Mouse (Mus musculus) liver, embryonic 11.5 days (tissue): ENCODE data around the gene Dph2. TPM values are rescaled to one million over a fixed set of nuclear protein-coding genes. Genes with fewer than 3 reads are reported as not detected.

Source experiments
- ATAC-seq: fragments of 200-750 bp; cut with Nextera tagmentation; replicated peaks from 2 replicates; pipeline ENCODE4 v1.8.0; 2017; ENCODE audit warnings: moderate number of reproducible peaks, mild to moderate bottlenecking, moderate TSS enrichment, moderate library complexity; ENCODE audit not compliant: low FRiP score
- DNase-seq: peaks from one replicate; pipeline ENCODE4 v3.0.0-alpha.2; 2017; ENCODE audit warnings: low spot score
- H3K27ac ChIP-seq: fragments of 300-500 bp; sonication (generic); 2 replicates; pipeline ENCODE4 v1.5.1; 2014; ENCODE audit warnings: mild to moderate bottlenecking, low read depth, low read length, control low read depth
- H3K27me3 ChIP-seq: fragments of 300-500 bp; sonication (generic); replicated peaks from 2 replicates; pipeline ENCODE4 v1.6.1; 2014; ENCODE audit warnings: low read length, mixed read lengths; ENCODE audit not compliant: control insufficient read depth, insufficient read depth
- H3K36me3 ChIP-seq: fragments of 300-500 bp; sonication (generic); 2 replicates; pipeline ENCODE4 v1.6.1; 2014; ENCODE audit warnings: mild to moderate bottlenecking, low read length, moderate library complexity, mixed read lengths; ENCODE audit not compliant: control insufficient read depth, insufficient read depth
- H3K4me1 ChIP-seq: fragments of 300-500 bp; sonication (generic); replicated peaks from 2 replicates; pipeline ENCODE4 v1.6.1; 2014; ENCODE audit warnings: low read length, mixed read lengths; ENCODE audit not compliant: control insufficient read depth, insufficient read depth
- H3K4me2 ChIP-seq: fragments of 300-500 bp; sonication (generic); 2 replicates; pipeline ENCODE4 v1.6.1; 2014; ENCODE audit warnings: mild to moderate bottlenecking, control low read depth, moderate library complexity
- H3K4me3 ChIP-seq: fragments of 300-500 bp; sonication (generic); 2 replicates; pipeline ENCODE4 v1.5.1; 2014; ENCODE audit warnings: low read depth, low read length, control low read depth
- H3K9ac ChIP-seq: fragments of 300-500 bp; sonication (generic); 2 replicates; pipeline ENCODE4 v1.6.1; 2014; ENCODE audit warnings: low read depth, low read length, control low read depth
- H3K9me3 ChIP-seq: fragments of 300-500 bp; sonication (generic); 2 replicates; pipeline ENCODE4 v1.6.1; 2016; ENCODE audit warnings: low read length, inconsistent platforms, mixed read lengths; ENCODE audit not compliant: control insufficient read depth
- WGBS: fragments of 180-500 bp; shearing (Covaris S2); extraction: QIAGEN DNeasy Blood & Tissue Kit; methylation state at CpG from one replicate; pipeline ENCODE4 v1.1.7; 2014; 5-methylcytosine and 5-hydroxymethylcytosine counted together
- polyA plus RNA-seq: library from polyadenylated mRNA; unstranded; fragments of >200 nt; fragmentation: Nextera tagmentation; extraction: Ambion mirVana; gene quantifications from 2 replicates; pipeline ENCODE4 v1.2.1, GENCODE M21; 2014

Dph2 gene
- polyA plus RNA-seq, 1 experiment from 2014 or later: 21.9 TPM

DNA sequence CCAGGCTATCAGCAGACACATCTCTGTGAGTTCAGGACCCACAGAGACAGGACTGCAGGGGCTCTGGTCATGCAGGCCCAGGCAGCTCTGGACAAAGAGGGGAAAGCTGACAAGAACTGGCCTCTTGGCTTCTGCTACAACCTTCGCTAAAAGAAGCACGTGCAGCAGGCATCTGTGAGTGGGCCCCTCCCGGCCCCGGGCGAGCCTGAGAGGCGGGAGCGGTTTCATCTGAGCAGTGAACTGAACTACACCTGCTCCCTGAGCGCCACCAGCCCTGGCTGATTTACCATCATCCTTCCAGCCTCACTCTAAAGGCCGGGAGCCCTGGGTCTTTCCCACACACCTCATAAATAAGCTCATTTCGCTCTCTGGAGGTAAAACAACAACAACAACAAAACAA, 13.5 kb downstream of the Dph2 start:
- H3K36me3 ChIP-seq: peaks cover 4% of the 10 kb centered on the region; the same call in 1 of the 2 replicates
- no peak overlapping the region for H3K4me3 ChIP-seq
- no peaks in the 10 kb centered on the region; the same call in 1 of the 2 replicates for H3K27me3 ChIP-seq
- ATAC-seq: no peak
- no peak overlapping the region for H3K4me2 ChIP-seq
- H3K9ac ChIP-seq: no peak overlapping the region
- 73% methylated on average over 10 of the region's 10 CpGs for WGBS
- H3K27ac ChIP-seq: no peak overlapping the region
- DNase-seq: no peak
- H3K9me3 ChIP-seq: no peaks in the 10 kb centered on the region
- peaks cover under 1% of the 10 kb centered on the region; the same call in 1 of the 2 replicates for H3K4me1 ChIP-seq

DNA sequence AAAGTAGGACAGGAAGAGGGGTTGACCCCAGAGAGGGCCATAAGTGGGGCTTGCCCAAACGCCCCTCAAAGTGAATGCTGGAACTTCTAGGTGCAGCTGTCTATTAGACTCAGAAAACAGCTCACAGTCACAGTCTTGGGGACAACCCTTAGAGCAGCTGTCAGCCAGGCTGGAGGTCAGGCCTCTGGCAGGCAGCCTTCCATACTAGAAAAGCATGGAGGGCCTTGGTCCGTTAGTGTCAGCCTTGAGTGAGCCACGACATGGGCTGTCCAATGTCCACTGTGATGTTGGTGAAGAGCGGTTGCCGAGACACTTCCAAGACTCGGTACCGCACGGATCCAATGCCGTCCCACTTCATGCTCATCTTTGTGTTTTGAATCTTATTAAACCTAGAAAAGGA, 18.2 kb downstream of the Dph2 start:
- Histone ChIP-seq H3K9ac (no peak overlapping the region), H3K27me3 (no peaks in the 10 kb centered on the region), H3K4me2 (no peak overlapping the region), H3K4me3 (no peak overlapping the region), H3K36me3 (peaks cover 2% of the 10 kb centered on the region; the same call in 1 of the 2 replicates), H3K9me3 (no peaks in the 10 kb centered on the region), H3K4me1 (peaks cover 18% of the 10 kb centered on the region), H3K27ac (no peak overlapping the region)
- WGBS: 92% methylated on average over 9 of the region's 9 CpGs
- ATAC-seq (no peak), DNase-seq (no peak)

DNA sequence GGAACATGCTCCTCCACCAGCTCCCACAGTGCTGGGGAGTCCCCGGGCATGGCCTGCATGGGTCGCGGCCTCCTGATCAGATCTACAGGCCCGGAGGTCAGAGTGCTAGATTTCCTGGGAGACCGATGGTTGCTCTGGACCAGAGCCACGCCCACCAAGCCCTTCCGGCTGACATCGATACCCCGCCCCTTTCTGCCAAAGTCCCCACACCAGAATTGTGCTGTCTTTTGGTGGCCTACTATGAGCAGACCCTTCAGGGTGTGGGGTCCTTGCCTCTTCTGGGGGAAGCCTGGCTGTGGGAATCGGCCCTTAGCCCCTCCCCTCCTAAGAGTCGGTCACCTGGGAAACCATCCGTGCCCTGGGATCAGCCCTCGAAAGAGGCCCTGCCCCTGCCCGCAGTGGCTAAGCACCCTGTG, 19.4 kb downstream of the Dph2 start, which contains the start of gene Ccdc24:
Gene Ccdc24 (minus strand): TSS at position 87 of the 416 bp plus-strand sequence.
- Histone ChIP-seq H3K4me2 (peak within 1 kb of the TSS; percentile 80), H3K27me3 (no peaks in the 10 kb centered on the region), H3K36me3 (peaks cover 5% of the 10 kb centered on the region; the same call in 1 of the 2 replicates), H3K9me3 (no peaks in the 10 kb centered on the region), H3K4me1 (peaks cover 24% of the 10 kb centered on the region), H3K9ac (peak within 1 kb of the TSS; percentile 52), H3K27ac (no peak within 1 kb of the TSS; the same call in 1 of the 2 replicates), H3K4me3 (peak within 1 kb of the TSS; percentile 32)
- ATAC-seq (peak; percentile 32; the same call in 1 of the 2 replicates), DNase-seq (peak; percentile 59)
- 8% methylated on average over 14 of the region's 14 CpGs for WGBS

DNA sequence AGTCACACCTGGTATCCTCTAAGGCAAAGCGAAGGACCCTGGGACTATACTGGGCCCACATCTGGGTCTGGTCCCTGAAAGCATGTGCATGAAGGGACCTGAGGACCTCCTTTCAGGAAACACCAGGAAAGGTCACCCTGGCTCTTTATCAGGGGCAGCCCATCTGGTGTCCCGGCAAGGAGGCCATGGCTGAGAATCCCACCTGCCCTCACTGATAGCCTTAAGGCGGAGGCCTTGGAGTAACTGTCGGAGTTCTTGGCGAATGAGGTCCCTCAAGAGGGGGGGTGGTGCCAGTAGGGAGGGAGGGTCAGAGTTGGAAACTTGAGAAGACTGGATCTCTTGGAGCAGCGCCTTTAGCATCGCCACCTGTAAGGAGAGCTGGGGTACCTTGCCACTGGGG, 20.0 kb downstream of the Dph2 start:
- peak overlapping the region; percentile 80 for H3K4me2 ChIP-seq
- H3K27ac ChIP-seq: no peak overlapping the region; the same call in 1 of the 2 replicates
- 46% methylated on average over 7 of the region's 7 CpGs for WGBS
- H3K4me1 ChIP-seq: peaks cover 27% of the 10 kb centered on the region
- H3K9ac ChIP-seq: peak overlapping the region; percentile 52
- H3K36me3 ChIP-seq: peaks cover 6% of the 10 kb centered on the region; the same call in 1 of the 2 replicates
- no peaks in the 10 kb centered on the region for H3K9me3 ChIP-seq
- H3K4me3 ChIP-seq: no peak overlapping the region; the same call in 1 of the 2 replicates
- DNase-seq (no peak), ATAC-seq (peak; percentile 56)
- H3K27me3 ChIP-seq: peaks cover under 1% of the 10 kb centered on the region

DNA sequence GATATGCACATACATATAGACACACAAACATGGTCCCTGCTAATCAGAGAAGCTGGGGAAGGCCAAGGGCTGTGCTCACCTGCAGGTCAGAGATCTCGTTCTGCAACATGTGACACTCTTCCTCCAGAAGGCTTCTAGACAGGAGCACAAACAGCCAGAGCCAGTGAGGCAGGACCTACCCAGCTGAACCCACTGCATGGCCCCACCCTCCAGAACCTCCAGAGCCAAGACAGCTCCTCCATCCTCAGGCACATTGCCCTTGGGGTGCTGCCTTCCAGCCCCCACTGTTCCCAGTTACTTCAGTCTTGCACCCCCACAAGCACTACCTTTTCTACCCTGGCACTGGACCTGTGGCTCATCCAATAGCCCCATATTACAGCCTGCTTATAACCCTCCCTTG, 21.4 kb downstream of the Dph2 start:
- no peak for DNase-seq
- 0 out of 2 replicates have a peak, but pooled peaks have one; percentile 9 for ATAC-seq
- H3K27ac ChIP-seq: no peak overlapping the region
- WGBS: 32% methylated on average over 1 of the region's 1 CpGs
- peaks cover 3% of the 10 kb centered on the region for H3K27me3 ChIP-seq
- no peaks in the 10 kb centered on the region for H3K9me3 ChIP-seq
- H3K36me3 ChIP-seq: peaks cover 7% of the 10 kb centered on the region; the same call in 1 of the 2 replicates
- H3K4me2 ChIP-seq: no peak overlapping the region
- H3K4me3 ChIP-seq: no peak overlapping the region
- no peak overlapping the region for H3K9ac ChIP-seq
- H3K4me1 ChIP-seq: peaks cover 29% of the 10 kb centered on the region

DNA sequence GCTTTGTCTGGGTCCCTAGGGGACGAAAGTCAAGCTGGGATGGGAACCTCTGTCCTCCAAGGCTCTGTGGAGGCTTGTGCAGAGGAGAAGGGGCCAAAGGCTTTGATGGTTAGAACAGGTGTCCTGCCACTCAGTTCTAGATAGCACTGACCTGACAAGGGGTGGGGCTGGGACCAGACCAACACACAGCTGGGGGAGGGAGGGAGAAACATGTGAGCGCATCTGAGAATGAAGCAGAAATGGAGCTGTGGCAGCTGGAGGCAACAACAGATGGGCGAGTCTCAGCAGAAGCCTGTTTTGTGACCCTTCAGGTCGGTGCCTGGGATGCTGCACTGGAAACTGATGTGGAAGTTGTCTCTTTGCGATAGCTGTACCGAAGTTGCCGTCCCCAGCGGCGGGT, 22.5 kb downstream of the Dph2 start:
- H3K27me3 ChIP-seq: peaks cover 3% of the 10 kb centered on the region
- peaks cover 11% of the 10 kb centered on the region; the same call in 1 of the 2 replicates for H3K36me3 ChIP-seq
- ATAC-seq: no peak
- peaks cover 29% of the 10 kb centered on the region for H3K4me1 ChIP-seq
- H3K27ac ChIP-seq: no peak overlapping the region
- WGBS: 64% methylated on average over 9 of the region's 9 CpGs
- DNase-seq: no peak
- H3K4me2 ChIP-seq: no peak overlapping the region
- no peak overlapping the region for H3K9ac ChIP-seq
- H3K4me3 ChIP-seq: no peak overlapping the region
- H3K9me3 ChIP-seq: no peaks in the 10 kb centered on the region

DNA sequence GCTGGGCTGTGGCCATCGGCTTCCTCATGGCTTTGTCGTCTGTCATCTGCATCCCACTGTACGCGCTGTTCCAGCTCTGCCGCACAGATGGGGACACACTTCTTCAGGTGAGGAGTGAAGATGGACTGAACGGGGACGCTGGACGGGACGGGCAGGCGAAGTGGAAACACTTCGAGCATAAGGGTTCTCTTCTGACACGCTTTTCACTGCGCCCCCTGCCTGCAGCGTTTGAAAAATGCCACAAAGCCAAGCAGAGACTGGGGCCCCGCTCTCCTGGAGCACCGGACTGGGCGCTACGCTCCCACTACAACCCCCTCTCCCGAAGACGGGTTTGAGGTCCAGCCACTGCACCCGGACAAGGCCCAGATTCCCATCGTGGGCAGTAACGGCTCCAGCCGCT, 24.0 kb downstream of the Dph2 start:
- no peak overlapping the region for H3K9ac ChIP-seq
- peaks cover 12% of the 10 kb centered on the region; the same call in 1 of the 2 replicates for H3K36me3 ChIP-seq
- H3K27me3 ChIP-seq: peaks cover 3% of the 10 kb centered on the region
- no peak overlapping the region for H3K27ac ChIP-seq
- no peak overlapping the region for H3K4me3 ChIP-seq
- H3K4me2 ChIP-seq: peak overlapping the region; percentile 15; the same call in 1 of the 2 replicates
- peak; percentile 62 for DNase-seq
- ATAC-seq: no peak
- peaks cover 28% of the 10 kb centered on the region for H3K4me1 ChIP-seq
- 21% methylated on average over 24 of the region's 24 CpGs for WGBS
- no peaks in the 10 kb centered on the region for H3K9me3 ChIP-seq

DNA sequence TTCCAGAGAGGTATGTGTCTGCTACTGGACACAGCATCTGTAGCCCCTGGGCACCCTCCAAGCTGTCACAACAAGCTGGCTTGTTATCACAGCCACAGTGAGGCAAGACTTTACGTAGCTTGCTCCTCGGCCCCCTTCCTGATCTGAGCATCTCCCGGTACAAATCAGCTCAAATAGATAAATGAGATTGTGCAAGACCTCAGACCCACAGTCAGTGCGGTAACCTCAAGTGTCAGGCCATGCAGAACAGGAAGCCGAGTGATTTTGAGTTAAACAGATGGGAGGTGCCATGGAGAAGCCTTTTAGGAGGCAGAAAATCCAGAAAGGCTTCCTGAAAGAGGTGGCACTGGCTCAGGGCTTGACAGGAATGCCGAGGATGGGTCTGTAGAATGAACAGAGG, 24.8 kb downstream of the Dph2 start:
- Histone ChIP-seq H3K4me3 (no peak overlapping the region), H3K9me3 (no peaks in the 10 kb centered on the region), H3K4me1 (peaks cover 20% of the 10 kb centered on the region), H3K4me2 (no peak overlapping the region), H3K36me3 (peaks cover 12% of the 10 kb centered on the region; the same call in 1 of the 2 replicates), H3K9ac (no peak overlapping the region), H3K27ac (no peak overlapping the region), H3K27me3 (peaks cover 3% of the 10 kb centered on the region)
- 48% methylated on average over 6 of the region's 6 CpGs for WGBS
- ATAC-seq (no peak), DNase-seq (no peak)

DNA sequence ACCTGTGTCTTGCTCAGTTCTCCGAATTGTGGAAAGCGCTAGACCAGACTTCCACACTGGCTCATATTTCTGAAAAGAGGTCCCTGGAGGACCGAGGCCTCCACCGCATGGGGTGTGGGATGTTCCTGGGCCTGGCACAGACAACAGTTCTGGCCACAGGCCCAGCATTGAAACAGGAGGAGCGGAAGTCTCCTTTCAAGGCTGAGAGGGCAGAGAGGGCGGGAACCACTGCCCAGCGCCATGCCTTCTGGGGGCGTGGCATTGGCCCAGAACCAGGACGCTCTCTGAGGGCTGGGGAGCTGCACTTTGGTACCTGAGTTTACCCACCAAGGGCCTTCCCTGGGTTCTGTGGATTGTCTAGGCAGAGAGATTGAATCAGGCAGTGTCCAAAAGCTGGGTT, 25.7 kb downstream of the Dph2 start:
- peaks cover 13% of the 10 kb centered on the region; the same call in 1 of the 2 replicates for H3K4me1 ChIP-seq

More for the DNA sequence above, 25.7 kb downstream of the Dph2 start:
- ATAC-seq (no peak), DNase-seq (no peak)
- Histone ChIP-seq H3K4me2 (no peak overlapping the region), H3K27ac (no peak overlapping the region), H3K36me3 (peaks cover 12% of the 10 kb centered on the region; the same call in 1 of the 2 replicates), H3K27me3 (peaks cover 3% of the 10 kb centered on the region), H3K9ac (no peak overlapping the region), H3K4me3 (no peak overlapping the region), H3K9me3 (no peaks in the 10 kb centered on the region)
- WGBS: 82% methylated on average over 9 of the region's 9 CpGs
